Mouse (Mus musculus) limb, embryonic 15.5 days (tissue): ENCODE measurements at regions not wholly inside any gene's neighbourhood (a gene's known extent, or its start where the extent isn't known, plus 50 kb on each side); places are given as distances from the start of the nearest gene placed in this dataset.
"Not testable (repeated sequence)": the region's sequence is repeated elsewhere in the genome, so short reads cannot be mapped to it uniquely, and the experiment has no call there.

Experiments
- ATAC-seq: fragments of 200-750 bp; cut with Nextera tagmentation; 2 replicates; pipeline ENCODE4 v1.8.0; 2017; ENCODE audit warnings: low read depth, moderate TSS enrichment; ENCODE audit not compliant: insufficient number of reproducible peaks, low FRiP score, low TSS enrichment
- H3K27ac ChIP-seq: fragments of 300-500 bp; sonication (generic); 2 replicates; pipeline ENCODE4 v1.5.1; 2015; ENCODE audit warnings: moderate library complexity, mild to moderate bottlenecking, inconsistent platforms
- H3K27me3 ChIP-seq: fragments of 300-500 bp; sonication (generic); 2 replicates; pipeline ENCODE4 v1.6.1; 2015; ENCODE audit warnings: inconsistent platforms
- H3K36me3 ChIP-seq: fragments of 300-500 bp; sonication (generic); 2 replicates; pipeline ENCODE4 v1.6.1; 2015; ENCODE audit warnings: inconsistent platforms
- H3K4me1 ChIP-seq: fragments of 300-500 bp; sonication (generic); 2 replicates; pipeline ENCODE4 v1.6.1; 2015; ENCODE audit warnings: inconsistent platforms
- H3K4me2 ChIP-seq: fragments of 300-500 bp; sonication (generic); 2 replicates; pipeline ENCODE4 v1.6.1; 2015; ENCODE audit warnings: mild to moderate bottlenecking, inconsistent platforms
- H3K4me3 ChIP-seq: fragments of 300-500 bp; sonication (generic); 2 replicates; pipeline ENCODE4 v1.5.1; 2015; ENCODE audit warnings: mild to moderate bottlenecking, inconsistent platforms
- H3K9ac ChIP-seq: fragments of 300-500 bp; sonication (generic); 2 replicates; pipeline ENCODE4 v1.6.1; 2015; ENCODE audit warnings: inconsistent platforms
- H3K9me3 ChIP-seq: fragments of 300-500 bp; sonication (generic); 2 replicates; pipeline ENCODE4 v1.6.1; 2016; ENCODE audit warnings: inconsistent platforms
- WGBS: fragments of 180-500 bp; shearing (Covaris S2); methylation state at CpG from one replicate; pipeline ENCODE4 v1.1.7; 2015; 5-methylcytosine and 5-hydroxymethylcytosine counted together

DNA sequence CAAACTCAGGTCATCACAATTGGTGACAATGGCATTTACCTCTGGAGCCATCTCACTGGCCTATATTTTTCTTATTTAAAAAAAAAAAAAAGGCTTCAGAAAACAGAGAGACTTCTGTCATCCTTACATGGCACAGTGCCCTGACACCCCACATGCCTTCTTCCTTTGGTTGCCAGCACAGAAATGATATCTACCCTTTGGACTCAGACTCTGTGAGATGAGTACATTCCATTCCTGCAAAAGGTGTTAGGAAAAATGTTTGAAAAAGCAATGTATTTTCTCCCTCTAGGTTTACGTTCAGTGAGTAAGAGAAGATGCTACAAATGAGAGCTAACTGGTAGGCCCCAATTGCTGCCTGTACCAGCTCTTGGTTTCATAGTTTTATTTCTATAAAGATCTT, 99.9 kb upstream of the Ccdc122 start:
- no peaks in the 10 kb centered on the region for H3K36me3 ChIP-seq
- no peaks in the 10 kb centered on the region for H3K27me3 ChIP-seq
- ATAC-seq, result no peak
- no peak overlapping the region for H3K9ac ChIP-seq
- peaks cover 3% of the 10 kb centered on the region; the same call in 1 of the 2 replicates for H3K4me1 ChIP-seq
- WGBS, result 85% methylated on average over 1 of the region's 1 CpGs
- no peak overlapping the region for H3K4me3 ChIP-seq
- no peaks in the 10 kb centered on the region for H3K9me3 ChIP-seq
- H3K4me2 ChIP-seq, result no peak overlapping the region
- H3K27ac ChIP-seq, result no peak overlapping the region

DNA sequence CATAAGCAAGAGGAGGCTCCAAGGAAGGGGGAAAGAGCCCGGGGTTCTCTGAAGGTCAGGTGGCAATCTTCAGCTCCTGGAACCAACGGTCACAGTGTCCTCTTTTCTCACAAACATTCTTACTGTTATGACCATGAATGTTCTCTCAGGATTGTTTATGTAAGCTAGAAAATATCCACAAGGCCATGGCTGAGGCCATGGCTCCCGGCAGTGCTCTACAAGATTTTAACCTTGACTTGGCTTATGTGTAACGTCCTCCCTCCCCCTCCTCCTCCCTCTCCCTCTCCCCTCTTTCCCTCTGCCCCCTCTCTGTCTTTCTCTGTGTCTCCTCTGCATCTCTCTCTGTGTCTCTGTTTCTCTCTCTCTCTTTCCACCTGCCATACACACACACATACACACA, 100.5 kb upstream of the Ccdc122 start:
- H3K9ac ChIP-seq, H3K4me2 ChIP-seq, H3K27me3 ChIP-seq, H3K4me1 ChIP-seq, H3K27ac ChIP-seq, H3K9me3 ChIP-seq, H3K36me3 ChIP-seq, H3K4me3 ChIP-seq, ATAC-seq: not testable (repeated sequence)
- 76% methylated on average over 4 of the region's 4 CpGs for WGBS

DNA sequence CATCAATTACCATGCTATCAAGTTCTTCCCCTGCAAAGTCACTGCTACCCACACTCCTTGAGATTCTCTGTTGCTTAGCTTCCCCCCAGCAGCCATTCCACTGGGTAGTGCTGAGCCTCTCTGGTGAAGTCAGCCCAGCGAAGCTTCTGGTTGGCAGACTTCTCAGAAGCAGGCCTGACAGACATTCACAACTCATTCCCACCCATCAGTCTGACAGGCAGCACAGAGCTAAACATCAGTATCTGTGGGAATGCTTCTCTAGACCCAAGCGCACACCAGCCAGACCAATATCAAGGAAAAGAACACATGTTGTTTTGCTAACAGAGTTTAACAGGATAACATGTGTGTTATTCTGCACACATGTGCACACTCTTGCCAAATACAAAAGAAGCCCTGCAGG, 101.1 kb upstream of the Ccdc122 start:
- Histone ChIP-seq H3K9me3 (no peaks in the 10 kb centered on the region), H3K4me2 (no peak overlapping the region), H3K4me1 (peaks cover 3% of the 10 kb centered on the region; the same call in 1 of the 2 replicates), H3K27me3 (no peaks in the 10 kb centered on the region), H3K36me3 (no peaks in the 10 kb centered on the region), H3K9ac (no peak overlapping the region), H3K4me3 (no peak overlapping the region), H3K27ac (no peak overlapping the region)
- no peak for ATAC-seq
- WGBS, result 65% methylated on average over 2 of the region's 2 CpGs

DNA sequence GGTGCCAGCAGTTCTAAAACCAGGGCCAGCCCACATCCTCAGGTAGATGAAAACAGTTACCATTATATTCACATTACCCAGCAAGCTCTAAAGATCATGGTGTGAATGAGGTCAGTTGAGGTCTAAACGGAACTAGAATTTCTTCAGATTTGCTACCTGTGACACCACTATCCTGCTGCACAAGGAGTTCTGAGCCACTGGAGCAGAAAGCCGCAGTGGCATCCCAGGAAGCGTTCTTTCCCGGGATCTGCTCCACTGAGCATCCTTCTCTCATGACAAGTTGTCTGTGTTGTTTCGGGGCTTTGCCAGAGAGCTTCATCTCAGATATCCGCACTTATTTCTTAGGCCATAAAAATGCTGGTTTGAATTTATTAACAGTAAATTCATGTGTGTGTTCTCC, 103.7 kb upstream of the Ccdc122 start:
- Histone ChIP-seq H3K27me3 (no peaks in the 10 kb centered on the region), H3K9me3 (no peaks in the 10 kb centered on the region), H3K36me3 (no peaks in the 10 kb centered on the region), H3K4me2 (no peak overlapping the region), H3K4me3 (no peak overlapping the region), H3K27ac (no peak overlapping the region), H3K4me1 (peaks cover 3% of the 10 kb centered on the region; the same call in 1 of the 2 replicates), H3K9ac (no peak overlapping the region)
- no peak for ATAC-seq
- 70% methylated on average over 6 of the region's 6 CpGs for WGBS

DNA sequence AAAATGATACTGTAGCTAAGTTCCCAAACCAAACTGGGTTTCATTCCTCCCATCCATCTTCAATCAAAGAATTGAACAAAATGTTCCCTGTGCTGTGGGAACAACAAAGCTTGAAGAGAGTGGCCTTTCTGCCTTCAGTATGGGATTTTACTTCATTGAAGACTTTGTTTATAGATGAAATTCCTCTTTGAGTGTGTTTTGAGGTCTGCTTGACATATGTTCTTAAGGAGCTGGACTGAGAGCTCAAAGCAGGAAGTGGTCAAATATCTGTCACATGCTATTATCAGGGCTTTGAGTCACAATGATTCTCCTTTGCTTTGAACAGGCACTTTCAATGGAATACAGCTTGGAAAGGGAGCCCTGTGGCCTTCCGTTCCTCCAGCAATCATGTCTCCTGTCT, 105.2 kb upstream of the Ccdc122 start:
- H3K4me2 ChIP-seq, result no peak overlapping the region
- no peak overlapping the region for H3K4me3 ChIP-seq
- no peak for ATAC-seq
- no peak overlapping the region for H3K27ac ChIP-seq
- 75% methylated on average over 1 of the region's 1 CpGs for WGBS
- no peaks in the 10 kb centered on the region for H3K9me3 ChIP-seq
- H3K4me1 ChIP-seq, result no peaks in the 10 kb centered on the region
- no peaks in the 10 kb centered on the region for H3K27me3 ChIP-seq
- no peak overlapping the region for H3K9ac ChIP-seq
- H3K36me3 ChIP-seq, result no peaks in the 10 kb centered on the region

DNA sequence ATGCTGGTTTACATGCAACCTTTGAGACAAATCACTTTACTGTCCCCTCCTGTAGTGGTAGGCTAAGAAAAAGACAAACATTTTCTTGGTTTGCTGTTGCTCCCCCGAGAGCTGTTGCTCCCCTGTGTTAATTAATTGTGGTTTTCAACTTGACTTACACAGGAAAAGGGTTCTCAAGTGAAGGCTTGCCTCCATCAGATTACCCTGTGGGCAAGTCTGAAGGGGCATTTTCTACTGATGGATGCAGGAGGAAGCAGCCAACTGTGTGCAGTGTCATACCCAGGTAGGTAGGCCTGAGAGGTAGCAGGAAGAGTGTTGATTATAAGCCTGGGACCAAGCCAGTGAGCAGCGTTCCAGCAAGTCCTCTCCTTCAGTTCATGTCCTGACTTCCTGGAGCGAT, 107.0 kb upstream of the Ccdc122 start:
- 66% methylated on average over 3 of the region's 3 CpGs for WGBS
- no peak overlapping the region for H3K4me3 ChIP-seq
- ATAC-seq, result no peak
- no peak overlapping the region for H3K4me2 ChIP-seq
- H3K27ac ChIP-seq, result no peak overlapping the region
- H3K27me3 ChIP-seq, result no peaks in the 10 kb centered on the region
- H3K36me3 ChIP-seq, result no peaks in the 10 kb centered on the region
- no peaks in the 10 kb centered on the region for H3K4me1 ChIP-seq
- no peak overlapping the region for H3K9ac ChIP-seq
- no peaks in the 10 kb centered on the region for H3K9me3 ChIP-seq

DNA sequence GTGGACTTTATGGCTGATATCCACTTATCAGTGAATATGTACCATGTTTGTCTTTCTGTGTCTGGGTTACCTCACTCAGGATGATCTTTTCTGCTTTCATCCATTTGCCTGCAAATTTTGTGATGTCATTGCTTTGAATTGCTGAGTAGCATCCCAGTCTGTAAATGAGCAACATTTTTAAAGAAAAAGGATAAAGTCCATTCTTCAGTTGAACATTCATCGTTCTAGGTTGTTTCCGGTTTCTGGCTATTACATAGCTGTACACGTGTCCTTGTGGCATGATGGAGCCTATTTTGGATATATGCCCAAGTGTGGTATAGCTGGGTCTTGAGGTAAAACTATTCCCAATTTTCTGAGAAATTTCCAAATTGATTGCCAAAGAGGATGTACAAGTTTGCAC, 107.9 kb upstream of the Ccdc122 start:
- no peak overlapping the region for H3K4me2 ChIP-seq
- no peak for ATAC-seq
- H3K9me3 ChIP-seq, result no peaks in the 10 kb centered on the region
- H3K4me1 ChIP-seq, result no peaks in the 10 kb centered on the region
- no peaks in the 10 kb centered on the region for H3K27me3 ChIP-seq
- H3K4me3 ChIP-seq, result no peak overlapping the region
- 87% methylated on average over 3 of the region's 3 CpGs for WGBS
- H3K9ac ChIP-seq, result no peak overlapping the region
- no peaks in the 10 kb centered on the region for H3K36me3 ChIP-seq
- H3K27ac ChIP-seq, result no peak overlapping the region

DNA sequence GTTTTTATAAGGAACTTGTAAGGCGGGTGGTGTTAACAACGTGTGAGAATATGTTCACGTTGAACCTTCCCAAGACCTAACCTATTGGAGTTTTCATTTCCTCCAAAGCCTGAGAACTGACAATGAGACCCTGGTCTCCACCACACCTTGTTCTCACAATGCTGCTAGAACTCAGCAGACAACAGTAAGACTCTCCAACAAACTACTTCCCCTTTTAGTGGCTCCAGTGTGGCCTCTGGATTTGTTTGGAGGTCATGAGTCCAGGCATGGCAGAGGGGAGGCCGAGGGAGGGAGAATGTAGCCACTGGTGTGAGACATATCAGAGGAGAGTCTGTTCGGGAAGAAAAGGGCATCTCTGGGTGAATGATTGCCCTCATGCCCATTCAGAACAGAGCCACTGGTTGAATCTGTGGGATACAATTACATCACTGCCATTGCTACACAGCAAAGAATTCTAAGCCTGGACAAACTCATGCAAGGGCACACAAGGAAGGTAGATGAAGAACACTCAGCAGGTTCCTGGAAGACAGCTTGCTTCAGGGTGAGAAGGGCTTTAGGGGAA, 109.2 kb upstream of the Ccdc122 start:
- H3K9ac ChIP-seq, result no peak overlapping the region
- H3K9me3 ChIP-seq, result no peaks in the 10 kb centered on the region
- H3K36me3 ChIP-seq, result no peaks in the 10 kb centered on the region
- H3K27me3 ChIP-seq, result no peaks in the 10 kb centered on the region
- H3K4me2 ChIP-seq, result no peak overlapping the region
- no peak overlapping the region for H3K4me3 ChIP-seq
- WGBS, result 61% methylated on average over 5 of the region's 5 CpGs
- no peak for ATAC-seq
- no peaks in the 10 kb centered on the region for H3K4me1 ChIP-seq
- H3K27ac ChIP-seq, result no peak overlapping the region

DNA sequence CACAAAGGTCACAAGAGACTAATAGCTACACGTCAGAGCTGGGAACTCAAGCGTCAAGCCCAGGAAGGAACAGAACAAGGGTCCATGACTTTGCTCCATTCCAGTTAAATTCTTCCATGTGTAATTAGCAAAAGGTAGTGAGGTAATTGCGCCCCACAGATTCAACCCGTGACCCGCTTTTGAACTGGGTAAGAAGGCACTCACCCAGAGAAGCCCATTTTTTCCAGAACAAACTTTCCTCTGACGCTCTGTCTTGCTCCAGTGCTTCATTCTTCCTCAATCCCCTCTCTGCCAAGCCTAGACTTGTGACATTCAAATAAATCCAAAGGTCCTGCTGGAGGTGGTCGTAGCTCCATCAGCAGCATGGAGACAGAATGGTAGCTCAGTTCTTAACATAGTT, 110.2 kb upstream of the Ccdc122 start:
- 84% methylated on average over 7 of the region's 7 CpGs for WGBS
- H3K36me3 ChIP-seq, result no peaks in the 10 kb centered on the region
- ATAC-seq, result no peak
- H3K9me3 ChIP-seq, result no peaks in the 10 kb centered on the region
- H3K9ac ChIP-seq, result no peak overlapping the region
- H3K27ac ChIP-seq, result no peak overlapping the region
- H3K4me3 ChIP-seq, result no peak overlapping the region
- no peak overlapping the region for H3K4me2 ChIP-seq
- no peaks in the 10 kb centered on the region for H3K4me1 ChIP-seq
- no peaks in the 10 kb centered on the region for H3K27me3 ChIP-seq

DNA sequence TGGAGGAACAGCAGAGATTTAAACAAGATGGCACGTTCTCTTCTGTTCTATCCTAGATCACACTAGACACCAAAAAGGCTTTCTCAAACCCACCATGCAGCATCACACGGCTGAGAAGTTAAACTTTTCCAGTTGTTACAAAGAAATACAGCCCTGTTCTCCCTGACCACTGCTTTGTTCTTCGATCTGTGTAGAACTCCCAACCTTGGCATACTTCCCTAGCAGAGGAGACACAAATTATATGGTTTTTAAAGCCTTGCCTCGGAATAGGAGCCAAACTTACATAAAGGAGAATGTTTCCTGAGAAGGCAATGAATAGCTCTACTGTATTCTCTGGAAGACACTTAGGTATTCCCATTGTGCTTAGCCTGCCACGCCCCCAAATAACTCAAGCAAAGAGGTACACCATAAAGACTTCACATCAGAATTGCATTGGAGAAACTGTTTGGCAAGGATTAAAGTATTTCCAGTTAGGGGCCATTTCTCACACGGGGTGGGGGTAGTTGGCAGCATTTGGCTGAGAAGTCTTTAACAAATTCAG, 114.1 kb upstream of the Ccdc122 start:
- ATAC-seq, result no peak
- WGBS, result 76% methylated on average over 6 of the region's 6 CpGs
- 0 out of 2 replicates have a peak, but pooled peaks cover 3% of the 10 kb centered on the region for H3K4me1 ChIP-seq
- no peak overlapping the region for H3K27ac ChIP-seq
- no peak overlapping the region for H3K4me2 ChIP-seq
- H3K4me3 ChIP-seq, result no peak overlapping the region
- H3K9me3 ChIP-seq, result no peaks in the 10 kb centered on the region
- H3K36me3 ChIP-seq, result no peaks in the 10 kb centered on the region
- no peak overlapping the region for H3K9ac ChIP-seq
- no peaks in the 10 kb centered on the region for H3K27me3 ChIP-seq

DNA sequence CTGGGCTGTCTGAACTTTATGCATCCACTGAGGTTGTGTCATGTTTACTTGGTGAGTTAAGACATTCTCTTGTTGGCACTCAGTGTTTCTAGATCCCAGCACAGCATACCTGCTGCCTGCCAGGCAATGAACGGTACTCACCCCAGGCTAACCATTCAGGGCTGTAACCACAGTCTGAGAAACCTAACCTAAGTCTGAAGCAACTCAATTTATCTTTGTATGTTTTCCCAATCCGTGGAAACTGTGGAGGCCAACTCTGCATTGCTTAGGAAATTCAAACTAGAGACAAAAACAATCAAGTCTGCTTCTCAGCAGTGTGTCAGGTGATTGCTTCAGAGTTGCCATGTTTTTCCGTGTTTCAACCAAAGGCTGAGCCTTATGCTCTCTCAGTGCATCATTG, 118.5 kb upstream of the Ccdc122 start:
- no peak for ATAC-seq

DNA sequence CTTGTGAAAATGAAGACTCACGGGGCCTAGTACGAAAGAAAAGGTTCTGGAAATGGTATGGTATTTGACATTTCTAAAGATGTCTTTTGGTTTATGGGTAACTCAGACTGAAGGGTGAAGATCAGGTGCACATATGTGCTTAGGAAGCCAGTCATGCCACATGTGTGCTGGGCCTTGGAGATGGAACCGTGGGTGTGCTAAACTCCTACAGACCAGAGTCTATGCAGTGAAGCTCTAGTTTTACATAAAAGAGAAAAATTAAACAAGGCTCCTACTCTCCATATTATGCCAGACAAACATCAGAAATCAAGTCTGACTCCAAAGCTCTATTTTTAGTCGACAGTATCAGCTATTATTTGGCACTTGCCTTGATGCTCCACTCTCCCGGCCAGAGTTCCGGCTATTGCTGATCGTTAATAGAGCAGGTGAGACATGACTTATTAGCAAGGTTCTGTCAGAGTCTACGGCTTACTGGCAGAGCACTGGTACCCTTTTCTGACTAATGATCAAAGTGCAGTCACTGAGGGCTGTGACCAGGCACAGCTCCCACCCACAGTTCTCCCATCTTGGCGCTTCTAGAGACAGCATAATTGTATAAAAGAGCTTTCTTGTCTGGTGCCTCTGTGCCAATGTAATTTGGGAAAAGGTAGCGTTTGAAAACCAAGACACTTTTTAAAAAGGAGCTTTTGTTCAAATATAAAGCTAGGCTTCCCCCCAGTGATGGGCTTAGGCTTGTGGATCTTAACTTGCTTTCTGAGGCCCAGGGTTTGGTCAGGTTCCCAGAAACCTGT, 119.2 kb upstream of the Ccdc122 start:
- H3K27ac ChIP-seq, result peak overlapping the region; percentile 24; the same call in 1 of the 2 replicates
- no peaks in the 10 kb centered on the region for H3K27me3 ChIP-seq
- H3K9ac ChIP-seq, result no peak overlapping the region
- no peak for ATAC-seq
- H3K4me1 ChIP-seq, result 0 out of 2 replicates have a peak, but pooled peaks cover 3% of the 10 kb centered on the region
- no peak overlapping the region for H3K4me3 ChIP-seq
- no peaks in the 10 kb centered on the region for H3K9me3 ChIP-seq
- H3K4me2 ChIP-seq, result no peak overlapping the region
- WGBS, result 62% methylated on average over 10 of the region's 10 CpGs
- H3K36me3 ChIP-seq, result no peaks in the 10 kb centered on the region

More for the DNA sequence above, 118.5 kb upstream of the Ccdc122 start:
- no peak overlapping the region for H3K4me2 ChIP-seq
- H3K9me3 ChIP-seq, result no peaks in the 10 kb centered on the region
- H3K36me3 ChIP-seq, result no peaks in the 10 kb centered on the region
- H3K4me3 ChIP-seq, result no peak overlapping the region
- H3K4me1 ChIP-seq, result 0 out of 2 replicates have a peak, but pooled peaks cover 3% of the 10 kb centered on the region
- no peaks in the 10 kb centered on the region for H3K27me3 ChIP-seq
- no peak overlapping the region for H3K27ac ChIP-seq
- H3K9ac ChIP-seq, result no peak overlapping the region
- WGBS, result 68% methylated on average over 3 of the region's 3 CpGs
